ENCODE assay signal across 18 mouse cellular contexts in genomic region chr1:89770298-89770697, GRCm38 (mm10).
DNase-seq lines count a peak whose midpoint lies in the region; ATAC-seq and TF ChIP-seq lines count a peak whose summit lies in the region.
"Had no signal": no experiment of that assay in that cellular context is flagged by ENCODE, and none has a peak within 500 bp of the region (broad histone marks: within the 10 kb centered on the region; RNA-seq: fewer than 3 reads in every experiment).

No protein-coding gene starts in this region.

- WGBS in forebrain, postnatal 0 days, result 71% methylated on average over 1 of the region's 1 CpGs
- 82% methylated on average over 1 of the region's 1 CpGs for WGBS in forebrain, embryonic 10.5 days

- H3K9ac ChIP-seq in forebrain, postnatal 0 days, result no peak overlapping the region
- H3K9ac ChIP-seq: limb, embryonic 15.5 days; neural tube, embryonic 12.5 days; stomach, embryonic 15.5 days had no signal

- no peaks in the 10 kb centered on the region for H3K27me3 ChIP-seq in forebrain, postnatal 0 days (ENCODE audit: insufficient read depth, low read length)
- H3K27me3 ChIP-seq in forebrain, embryonic 10.5 days (ENCODE audit: poor library complexity, severe bottlenecking), result peaks cover 21% of the 10 kb centered on the region
- H3K27me3 ChIP-seq: CH12.LX; limb, embryonic 15.5 days; neural tube, embryonic 12.5 days; stomach, embryonic 15.5 days had no signal

- no peak for DNase-seq in forebrain, postnatal 0 days
- no peak for DNase-seq in forebrain, embryonic 10.5 days (ENCODE audit: extremely low spot score, low spot score)
- DNase-seq in layer of hippocampus, adult 2 months (ENCODE audit: low spot score in 2 of 2), result no peak
- no peak for DNase-seq in layer of hippocampus, postnatal 25 days (ENCODE audit: extremely low spot score in 1 of 2, low spot score in 1 of 2)
- peak; percentile 26 for DNase-seq in 3T3-L1 (ENCODE audit: low read depth, low spot score)
- DNase-seq in adipocyte (ENCODE audit: low spot score), result peak; percentile 8
- DNase-seq in natural killer cell, adult 2 months (ENCODE audit: low spot score in 2 of 2), result no peak
- no peak for DNase-seq in left cerebral cortex, postnatal 10 days (ENCODE audit: extremely low spot score in 1 of 2, low spot score in 2 of 2)
- DNase-seq: adrenal gland, adult 2 months; cerebellum, postnatal 36 days; kidney, postnatal 14 days; lung, postnatal 10 days; right cerebral cortex, postnatal 14 days had no signal

- no peaks in the 10 kb centered on the region for H3K4me1 ChIP-seq in forebrain, postnatal 0 days (ENCODE audit: insufficient read depth)
- peaks cover 54% of the 10 kb centered on the region for H3K4me1 ChIP-seq in forebrain, embryonic 10.5 days
- H3K4me1 ChIP-seq: stomach, embryonic 15.5 days had no signal

- H3K4me2 ChIP-seq in forebrain, postnatal 0 days (ENCODE audit: low read depth), result no peak overlapping the region
- H3K4me2 ChIP-seq: limb, embryonic 15.5 days; neural tube, embryonic 12.5 days; stomach, embryonic 15.5 days had no signal

- H3K36me3 ChIP-seq in forebrain, postnatal 0 days (ENCODE audit: insufficient read depth), result 0 out of 2 replicates have a peak, but pooled peaks cover 5% of the 10 kb centered on the region
- H3K36me3 ChIP-seq in forebrain, embryonic 10.5 days (replicated peaks), result peaks cover 30% of the 10 kb centered on the region
- H3K36me3 ChIP-seq: neural tube, embryonic 12.5 days; stomach, embryonic 15.5 days had no signal

- H3K4me3 ChIP-seq in forebrain, postnatal 0 days (ENCODE audit: low read depth, low read length), result no peak overlapping the region
- H3K4me3 ChIP-seq in forebrain, embryonic 10.5 days, result no peak overlapping the region
- no peak overlapping the region for H3K4me3 ChIP-seq in layer of hippocampus, adult 2 months
- H3K4me3 ChIP-seq: embryonic facial prominence, embryonic 10.5 days; limb, embryonic 15.5 days; neural tube, embryonic 12.5 days; stomach, embryonic 15.5 days had no signal

- intact Hi-C loops in left cerebral cortex, postnatal 10 days (cut with DNase I), result no loop called here

- TF ChIP-seq CTCF in forebrain, postnatal 0 days (IDR thresholded peaks at IDR 0.05; ENCODE audit: low read depth), result peak; percentile 45
- peak; percentile 69 for TF ChIP-seq CTCF in layer of hippocampus, adult 2 months (conservative IDR thresholded peaks at IDR 0.05)

- no peak overlapping the region for H3K27ac ChIP-seq in forebrain, postnatal 0 days (ENCODE audit: low read depth, low read length)
- no peak overlapping the region for H3K27ac ChIP-seq in forebrain, embryonic 10.5 days
- no peak overlapping the region for H3K27ac ChIP-seq in layer of hippocampus, adult 2 months
- H3K27ac ChIP-seq: embryonic facial prominence, embryonic 10.5 days; limb, embryonic 15.5 days; neural tube, embryonic 12.5 days; stomach, embryonic 15.5 days had no signal

- H3K9me3 ChIP-seq in forebrain, postnatal 0 days (ENCODE audit: low read length), result no peaks in the 10 kb centered on the region
- no peaks in the 10 kb centered on the region for H3K9me3 ChIP-seq in forebrain, embryonic 10.5 days
- H3K9me3 ChIP-seq: embryonic facial prominence, embryonic 10.5 days; limb, embryonic 15.5 days; neural tube, embryonic 12.5 days; stomach, embryonic 15.5 days had no signal

- ATAC-seq in forebrain, postnatal 0 days, result no peak

Comparison
In these comparisons a context has a peak if more than half of its experiments do, and no peak if none do; other contexts are left out.
1. DNase-seq: peak in 3T3-L1 (single experiment) and adipocyte (single experiment); none in forebrain, postnatal 0 days (single experiment), forebrain, embryonic 10.5 days (single experiment), layer of hippocampus, adult 2 months (0 of 2), layer of hippocampus, postnatal 25 days (0 of 2), natural killer cell, adult 2 months (0 of 2) and left cerebral cortex, postnatal 10 days (0 of 2).